Mouse (Mus musculus) natural killer cell, adult 2 months (primary cell): ENCODE measurements around the gene Them4.

Experiments used
- DNase-seq, 2 experiments: peaks; one replicate each; pipeline ENCODE4 v3.0.0; 2022; ENCODE audit warnings: low spot score in 2 of 2

The Them4 gene

GRCm38 (mm10) chr3:94368631-94369030 lies 58.7 kb downstream of the Them4 start:
- DNase-seq, result no peak

- no peak for DNase-seq
These were observed 59.8 kb downstream of the Them4 start for GRCm38 (mm10) chr3:94369709-94370108.

GRCm38 (mm10) chr3:94371637-94372036 lies 61.7 kb downstream of the Them4 start:
- DNase-seq, result no peak

- DNase-seq, result no peak
These were observed 62.1 kb downstream of the Them4 start for GRCm38 (mm10) chr3:94372038-94372437.

- no peak for DNase-seq
These were observed 62.8 kb downstream of the Them4 start, which contains the start of gene Rorc for GRCm38 (mm10) chr3:94372641-94373040. Rorc (plus strand) TSS chr3:94372794.

- DNase-seq, result no peak
These were observed 63.2 kb downstream of the Them4 start for GRCm38 (mm10) chr3:94373090-94373489.

GRCm38 (mm10) chr3:94373597-94374011 lies 63.7 kb downstream of the Them4 start:
- DNase-seq, result no peak

GRCm38 (mm10) chr3:94374636-94375035 lies 64.7 kb downstream of the Them4 start:
- DNase-seq, result no peak

- peak in 1 of 2 experiments; percentile 20 for DNase-seq
These were observed 65.3 kb downstream of the Them4 start for GRCm38 (mm10) chr3:94375146-94375545.

GRCm38 (mm10) chr3:94375861-94376260 lies 66.0 kb downstream of the Them4 start:
- no peak for DNase-seq

- DNase-seq, result no peak
These were observed 67.4 kb downstream of the Them4 start for GRCm38 (mm10) chr3:94377028-94377923.

GRCm38 (mm10) chr3:94379831-94380510 lies 70.1 kb downstream of the Them4 start:
- DNase-seq, result no peak
